Mouse (Mus musculus): Measurements from ENCODE around the gene Smad3.

The Smad3 gene

DNA sequence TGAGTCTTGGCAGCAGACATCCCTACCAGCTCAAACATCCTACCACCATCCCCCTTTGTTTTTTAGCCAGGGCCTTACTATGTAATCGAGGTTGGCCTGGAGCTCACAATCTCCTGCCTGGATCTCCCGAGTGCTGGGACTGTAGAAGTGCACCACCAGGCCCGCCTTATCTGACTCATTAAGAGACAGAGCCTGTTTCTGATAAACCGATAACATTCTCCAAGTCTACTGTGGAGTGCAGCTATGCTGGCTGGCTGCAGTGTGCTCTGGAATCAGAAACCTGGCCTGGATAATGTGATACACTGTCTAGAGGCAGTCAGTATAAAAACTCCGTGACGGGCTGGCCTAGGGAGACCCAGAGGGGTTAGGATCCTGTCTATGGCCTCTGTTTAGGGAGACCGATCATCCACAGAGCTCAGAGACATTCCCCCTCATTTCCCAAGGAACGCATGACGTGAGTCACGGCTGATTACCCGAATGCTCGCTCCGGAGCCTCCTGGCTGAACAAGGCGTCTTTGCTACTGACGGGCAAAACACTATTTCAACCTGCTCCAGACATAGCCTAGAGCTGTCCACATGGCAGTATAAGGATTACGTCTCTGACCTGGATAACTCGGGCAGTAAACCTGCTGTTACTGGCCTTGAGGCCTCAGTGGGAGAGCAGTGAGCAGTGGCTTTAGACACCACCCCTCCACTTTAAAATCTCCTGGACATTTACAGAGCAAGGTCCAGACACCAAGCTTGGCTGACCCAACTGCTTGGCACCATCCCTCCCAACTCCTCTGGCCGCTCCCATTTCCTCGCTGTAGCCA is 11.8 kb downstream of the Smad3 start:
- DNase-seq (ENCODE audit: low read depth, low spot score): peak; percentile 69

DNA sequence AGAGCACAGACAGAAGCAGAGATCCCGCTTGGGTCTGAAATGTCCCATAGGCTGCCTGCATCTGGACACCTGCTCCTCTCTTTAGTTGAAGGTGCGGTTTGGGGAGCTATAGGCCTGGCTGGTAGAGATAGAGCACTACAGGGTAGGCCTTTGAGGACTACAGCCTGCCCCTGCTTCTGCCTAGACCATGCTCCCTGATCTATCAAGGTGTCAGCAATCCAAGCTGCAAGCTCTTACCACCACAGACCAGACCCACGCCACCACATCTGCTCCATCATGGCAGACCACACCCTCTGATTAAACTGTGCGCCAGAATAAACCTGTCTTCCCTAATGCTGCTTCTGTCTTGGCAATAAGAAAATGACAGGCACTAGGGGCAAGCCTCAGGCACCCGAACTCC is 13.2 kb downstream of the Smad3 start:
- no peak for DNase-seq (ENCODE audit: low read depth, low spot score)

DNA sequence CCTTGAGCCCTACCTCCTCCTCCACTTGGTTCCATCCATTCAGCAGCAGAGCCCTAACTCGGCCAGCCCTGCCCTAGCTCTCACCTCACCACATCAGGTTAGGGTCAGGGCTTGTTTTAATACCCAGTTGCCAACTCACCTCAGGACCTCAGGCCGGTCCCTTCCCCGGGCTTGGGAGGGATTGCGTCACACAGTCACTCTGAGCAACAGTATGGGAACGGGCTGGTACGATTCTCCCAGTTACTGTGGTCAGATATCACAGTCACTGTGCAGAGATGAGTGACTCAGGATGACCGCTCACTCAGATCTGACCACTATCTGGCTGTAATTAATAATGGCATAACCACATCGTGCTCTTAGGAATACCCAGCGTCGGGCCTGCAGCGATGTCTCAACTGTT is 14.0 kb downstream of the Smad3 start:
- peak; percentile 90 for DNase-seq (ENCODE audit: low read depth, low spot score)

DNA sequence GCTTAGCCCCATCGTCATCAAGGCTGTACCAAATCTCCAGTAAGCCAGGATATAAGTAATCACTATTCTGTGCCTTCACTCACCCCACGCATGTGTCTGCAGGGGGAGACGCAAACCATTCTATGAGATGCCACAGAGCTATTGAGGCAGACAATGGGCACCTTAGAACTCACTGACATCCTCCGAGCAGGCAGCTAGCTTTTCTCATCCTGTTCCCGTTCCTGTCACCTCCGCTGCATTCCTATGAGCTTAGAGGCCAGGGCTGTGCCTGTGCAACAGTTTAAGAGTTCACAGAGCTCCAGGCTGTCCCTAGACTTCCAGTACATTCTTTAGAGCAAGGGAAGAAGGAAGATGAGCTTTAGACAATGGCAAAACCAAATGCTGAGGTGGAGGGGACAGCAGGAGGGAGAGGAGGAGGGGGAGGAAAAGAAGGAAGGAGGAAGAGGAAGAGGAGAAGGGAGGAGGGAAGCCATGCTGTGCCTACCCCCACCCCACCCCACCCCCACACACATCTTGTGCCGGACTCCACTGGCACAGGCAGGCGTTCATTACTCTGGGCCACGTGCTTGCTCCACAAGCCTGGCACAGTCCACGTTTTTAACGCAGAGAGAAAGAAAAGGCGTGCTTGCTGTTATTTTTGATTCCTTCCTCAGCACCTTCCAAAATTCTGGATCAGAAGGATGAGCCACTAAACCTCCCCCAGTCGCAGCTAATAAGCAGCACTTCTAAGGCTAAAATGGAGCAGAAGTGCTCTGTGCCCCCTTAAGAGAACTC is 14.7 kb downstream of the Smad3 start:
- DNase-seq (ENCODE audit: low read depth, low spot score): peak; percentile 48

GRCm38 (mm10) chr9:63742318-63742717 is 15.5 kb downstream of the Smad3 start:
- DNase-seq (ENCODE audit: low read depth, low spot score): peak; percentile 82

- DNase-seq (ENCODE audit: low read depth, low spot score): no peak
These were observed 16.0 kb downstream of the Smad3 start for GRCm38 (mm10) chr9:63741792-63742191.

- no peak for DNase-seq (ENCODE audit: low read depth, low spot score)
These were observed 17.4 kb downstream of the Smad3 start for GRCm38 (mm10) chr9:63740320-63740841.

GRCm38 (mm10) chr9:63738830-63739229 is 19.0 kb downstream of the Smad3 start:
- no peak for DNase-seq (ENCODE audit: low read depth, low spot score)

DNA sequence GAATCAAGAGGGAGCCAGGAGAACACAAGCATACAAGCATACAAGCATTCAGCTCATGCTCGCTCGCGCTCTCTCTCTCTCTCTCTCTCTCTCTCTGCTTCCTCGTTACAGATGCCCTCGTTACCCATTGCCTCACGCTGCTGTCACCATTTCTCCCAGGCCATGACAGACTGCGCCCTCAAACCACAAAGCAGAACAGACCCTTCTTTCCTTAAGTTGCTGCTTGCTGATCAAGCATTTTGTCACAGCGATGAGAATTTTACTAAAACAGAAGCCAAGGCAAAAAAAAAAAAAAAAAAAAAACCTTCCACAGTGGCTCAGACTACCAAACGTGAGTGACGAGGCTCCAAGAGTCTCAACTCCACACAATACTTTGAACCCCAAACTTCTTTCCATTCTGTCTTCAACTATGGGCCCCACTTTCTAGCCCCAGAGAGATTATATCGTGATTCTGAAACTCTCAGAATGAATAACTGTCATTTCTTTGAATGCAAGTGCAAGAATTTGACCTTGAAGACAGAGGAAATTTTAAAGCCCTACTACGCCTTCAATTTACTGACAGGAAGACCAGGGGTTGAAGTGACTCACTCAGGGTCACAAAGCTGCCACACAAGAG is 19.6 kb downstream of the Smad3 start:
- DNase-seq (ENCODE audit: low read depth, low spot score): no peak

DNA sequence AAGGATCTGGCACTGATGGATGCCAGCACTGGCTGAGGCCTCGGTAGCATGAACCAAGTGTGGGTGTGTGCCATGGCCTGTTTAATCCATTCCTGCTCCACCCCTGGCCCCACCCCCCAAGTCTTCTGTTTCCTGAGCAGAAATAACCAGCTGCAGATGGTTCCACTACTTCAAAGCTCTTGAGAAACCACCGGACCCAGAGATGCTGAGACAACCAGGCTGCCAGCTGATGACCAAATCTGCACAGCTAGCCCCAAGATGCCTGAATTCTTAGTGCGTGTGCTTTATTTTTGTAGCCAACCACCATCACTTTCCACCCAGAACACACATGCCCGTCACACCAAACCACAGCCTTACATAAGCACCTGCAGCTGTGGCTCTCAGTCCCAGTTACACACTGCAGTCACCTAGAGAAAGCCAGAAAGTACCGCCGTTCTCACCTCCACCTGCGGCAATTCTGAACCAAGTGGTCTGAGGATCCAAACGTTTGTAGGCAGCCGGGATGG is 20.3 kb downstream of the Smad3 start:
- DNase-seq (ENCODE audit: low read depth, low spot score): peak; percentile 89

GRCm38 (mm10) chr9:63734261-63734660 is 23.5 kb downstream of the Smad3 start:
- DNase-seq (ENCODE audit: low read depth, low spot score): no peak

GRCm38 (mm10) chr9:63732700-63733099 is 25.1 kb downstream of the Smad3 start:
- no peak for DNase-seq (ENCODE audit: low read depth, low spot score)

DNA sequence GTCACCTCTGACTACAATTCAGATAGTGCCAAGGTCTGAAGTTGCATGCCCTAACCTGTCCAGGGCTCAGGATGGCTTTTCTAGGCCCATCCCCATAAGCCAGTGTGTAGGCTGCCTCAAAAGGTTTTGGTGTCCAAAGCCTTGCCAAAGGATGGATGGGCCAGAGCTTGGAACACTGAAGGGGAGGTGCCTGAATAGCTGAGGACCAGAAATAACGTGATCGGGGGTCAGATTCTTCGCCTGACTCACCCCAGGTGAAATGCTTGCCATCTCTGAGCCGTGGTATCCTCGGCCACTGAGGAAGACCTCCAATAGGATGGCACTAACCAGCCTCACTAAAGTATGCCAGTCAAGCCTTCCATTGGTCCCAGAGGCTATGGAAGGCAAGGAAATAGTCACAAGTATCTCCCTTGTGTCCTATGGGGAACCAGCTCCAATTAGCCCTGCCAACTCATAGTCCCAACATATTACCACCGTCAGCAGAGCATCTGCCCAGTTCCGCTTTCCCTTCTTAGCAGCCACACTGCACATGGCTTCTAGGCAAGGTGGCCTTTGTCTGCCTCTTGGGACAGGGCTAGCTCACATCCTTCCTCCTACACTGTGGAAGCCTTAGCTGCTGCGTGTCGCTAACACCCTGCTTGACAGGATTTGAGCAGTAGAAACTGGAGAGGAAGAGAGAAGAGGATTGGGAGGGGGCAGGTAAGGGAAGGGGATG is 26.5 kb downstream of the Smad3 start:
- no peak for DNase-seq (ENCODE audit: low read depth, low spot score)

GRCm38 (mm10) chr9:63728969-63729368 is 28.8 kb downstream of the Smad3 start:
- no peak for DNase-seq (ENCODE audit: low read depth, low spot score)

DNA sequence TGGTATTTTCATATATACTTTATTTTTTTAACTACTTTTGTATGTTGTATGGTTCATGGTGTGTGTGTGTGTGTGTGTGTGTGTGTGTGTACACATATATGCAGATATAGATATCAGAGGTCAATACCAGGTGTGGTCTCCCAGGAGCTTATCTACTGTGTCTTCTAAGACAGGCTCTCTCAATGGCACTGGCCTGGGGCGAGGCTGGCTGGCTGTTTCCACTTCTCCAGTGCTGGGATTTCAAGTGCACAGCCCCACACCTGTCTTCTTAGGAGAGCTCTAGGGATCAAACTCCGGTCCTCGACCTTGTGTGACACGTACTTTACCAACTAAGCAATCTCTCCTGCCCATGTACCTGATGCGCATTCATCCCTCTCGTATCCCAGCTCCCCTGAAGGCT is 30.7 kb downstream of the Smad3 start:
- DNase-seq (ENCODE audit: low read depth, low spot score): no peak

GRCm38 (mm10) chr9:63726088-63727010 is 31.4 kb downstream of the Smad3 start:
- DNase-seq (ENCODE audit: low read depth, low spot score): peak; percentile 47

DNA sequence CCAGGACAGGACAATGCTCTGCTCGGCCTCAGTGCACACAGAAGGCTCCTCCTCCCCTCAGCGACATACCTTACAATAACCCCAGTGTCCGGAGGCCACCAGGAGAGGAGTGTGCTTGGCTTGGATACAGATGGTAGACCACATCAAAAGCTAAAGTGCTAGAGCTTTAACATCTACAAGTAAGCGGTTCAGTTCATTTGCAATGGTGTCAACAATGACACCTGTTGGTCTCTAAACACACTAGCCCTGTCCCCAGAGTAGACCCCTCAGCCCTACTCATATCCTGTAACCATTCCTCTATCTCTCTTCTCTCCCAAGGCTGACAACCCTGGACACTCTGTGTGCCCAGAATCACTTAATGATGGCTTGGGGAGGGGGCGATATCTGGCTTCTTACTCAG is 33.0 kb downstream of the Smad3 start:
- DNase-seq (ENCODE audit: low read depth, low spot score): no peak

- DNase-seq (ENCODE audit: low read depth, low spot score): no peak
These were observed 34.9 kb downstream of the Smad3 start for GRCm38 (mm10) chr9:63722918-63723317.

GRCm38 (mm10) chr9:63722350-63722749 is 35.4 kb downstream of the Smad3 start:
- no peak for DNase-seq (ENCODE audit: low read depth, low spot score)

GRCm38 (mm10) chr9:63721573-63722275 is 36.1 kb downstream of the Smad3 start:
- peak; percentile 65 for DNase-seq (ENCODE audit: low read depth, low spot score)
